Mouse (Mus musculus) neural tube, embryonic 13.5 days (tissue): Measurements from ENCODE around the gene Rdh12. TPM values are rescaled to one million over a fixed set of nuclear protein-coding genes. Genes with fewer than 3 reads are reported as not detected.

Source experiments
- ATAC-seq: fragments of 200-750 bp; cut with Nextera tagmentation; 2 replicates; pipeline ENCODE4 v1.8.0; 2017; ENCODE audit warnings: low read depth, mild to moderate bottlenecking, moderate TSS enrichment, moderate library complexity
- H3K27ac ChIP-seq: fragments of 300-500 bp; sonication (generic); replicated peaks from 2 replicates; pipeline ENCODE4 v1.5.1; 2015; ENCODE audit warnings: moderate library complexity, mild to moderate bottlenecking, inconsistent platforms
- H3K27me3 ChIP-seq: fragments of 300-500 bp; sonication (generic); 2 replicates; pipeline ENCODE4 v1.6.1; 2015; ENCODE audit warnings: mild to moderate bottlenecking, inconsistent platforms
- H3K36me3 ChIP-seq: fragments of 300-500 bp; sonication (generic); 2 replicates; pipeline ENCODE4 v1.6.1; 2015; ENCODE audit warnings: mild to moderate bottlenecking, inconsistent platforms
- H3K4me1 ChIP-seq: fragments of 300-500 bp; sonication (generic); replicated peaks from 2 replicates; pipeline ENCODE4 v1.6.1; 2015; ENCODE audit warnings: inconsistent platforms
- H3K4me2 ChIP-seq: fragments of 300-500 bp; sonication (generic); 2 replicates; pipeline ENCODE4 v1.6.1; 2015; ENCODE audit warnings: inconsistent platforms, mild to moderate bottlenecking, moderate library complexity
- H3K4me3 ChIP-seq: fragments of 300-500 bp; sonication (generic); 2 replicates; pipeline ENCODE4 v1.5.1; 2015; ENCODE audit warnings: mild to moderate bottlenecking, inconsistent platforms
- H3K9ac ChIP-seq: fragments of 300-500 bp; sonication (generic); 2 replicates; pipeline ENCODE4 v1.6.1; 2015; ENCODE audit warnings: moderate library complexity, mild to moderate bottlenecking, inconsistent platforms
- H3K9me3 ChIP-seq: fragments of 300-500 bp; sonication (generic); 2 replicates; pipeline ENCODE4 v1.6.1; 2016; ENCODE audit warnings: inconsistent platforms
- WGBS: fragments of 180-500 bp; shearing (Covaris S2); methylation state at CpG from one replicate; pipeline ENCODE4 v1.1.7; 2015; 5-methylcytosine and 5-hydroxymethylcytosine counted together
- polyA plus RNA-seq: library from polyadenylated mRNA; unstranded; fragments of >200 nt; fragmentation: Nextera tagmentation; extraction: Ambion mirVana; gene quantifications from 2 replicates; pipeline ENCODE4 v1.2.1, GENCODE M21; 2015

Gene Rdh12
- polyA plus RNA-seq, 1 experiment from 2014 or later = 1.1 TPM

- ATAC-seq = no peak
- WGBS = 62% methylated on average over 5 of the region's 5 CpGs
Observed at GRCm38 (mm10) chr12:79261035-79261434, 52.3 kb downstream of the Rdh12 start.

More at GRCm38 (mm10) chr12:79261035-79261434, 52.3 kb downstream of the Rdh12 start:
- H3K9me3 ChIP-seq = no peaks in the 10 kb centered on the region
- no peak overlapping the region for H3K27ac ChIP-seq
- H3K27me3 ChIP-seq = no peaks in the 10 kb centered on the region
- H3K9ac ChIP-seq = no peak overlapping the region
- no peak overlapping the region for H3K4me3 ChIP-seq
- no peak overlapping the region for H3K4me2 ChIP-seq
- H3K36me3 ChIP-seq = peaks cover 88% of the 10 kb centered on the region
- H3K4me1 ChIP-seq = no peaks in the 10 kb centered on the region

Other genes with a start within 250 kb of the Rdh12 start
- gene Tmem229b, start 201.3 kb upstream of the Rdh12 start, polyA plus RNA-seq = 44.2 and 50.6 TPM in 2 replicates
- 3.6 and 4.4 TPM in 2 replicates for gene Plekhh1, start 179.8 kb upstream of the Rdh12 start, polyA plus RNA-seq
- gene Pigh, start 119.3 kb upstream of the Rdh12 start, polyA plus RNA-seq = 21.7 and 24.1 TPM in 2 replicates
- 33.1 and 35.5 TPM in 2 replicates for gene Arg2, start 78.1 kb upstream of the Rdh12 start, polyA plus RNA-seq
- gene Vti1b, start 36.2 kb upstream of the Rdh12 start, polyA plus RNA-seq = 201 and 207 TPM in 2 replicates
- gene Rdh11, start 16.6 kb upstream of the Rdh12 start, polyA plus RNA-seq = 24.4 and 25.9 TPM in 2 replicates
- gene Zfyve26, start 87.4 kb downstream of the Rdh12 start, polyA plus RNA-seq = 9.3 and 12.4 TPM in 2 replicates
- 1.4 and 2.4 TPM in 2 replicates for gene Rad51b, start 88.4 kb downstream of the Rdh12 start, polyA plus RNA-seq